Mouse (Mus musculus): ENCODE measurements at regions not wholly inside any gene's neighbourhood (a gene's known extent, or its start where the extent isn't known, plus 50 kb on each side); places are given as distances from the start of the nearest gene placed in this dataset.
"Not testable (repeated sequence)": the region's sequence is repeated elsewhere in the genome, so short reads cannot be mapped to it uniquely, and the experiment has no call there.

- DNase-seq (ENCODE audit: low spot score in 2 of 2) = no peak
Measured at GRCm38 (mm10) chr8:89563544-89563943, 519.6 kb upstream of the Sall1 start.

- no peak for DNase-seq (ENCODE audit: low spot score in 2 of 2)
Measured at GRCm38 (mm10) chr8:89562597-89562996, 518.6 kb upstream of the Sall1 start.

GRCm38 (mm10) chr8:89541231-89541630 is 497.3 kb upstream of the Sall1 start:
- DNase-seq (ENCODE audit: low spot score in 2 of 2) = no peak

- DNase-seq (ENCODE audit: low spot score in 2 of 2) = no peak
Measured at GRCm38 (mm10) chr8:89534605-89535004, 490.6 kb upstream of the Sall1 start.

- no peak for DNase-seq (ENCODE audit: low spot score in 2 of 2)
Measured at GRCm38 (mm10) chr8:89525041-89525440, 481.1 kb upstream of the Sall1 start.

GRCm38 (mm10) chr8:89523336-89523735 is 479.4 kb upstream of the Sall1 start:
- DNase-seq (ENCODE audit: low spot score in 2 of 2) = no peak

GRCm38 (mm10) chr8:89516602-89517001 is 472.6 kb upstream of the Sall1 start:
- DNase-seq (ENCODE audit: low spot score in 2 of 2) = no peak

GRCm38 (mm10) chr8:89514270-89514669 is 470.3 kb upstream of the Sall1 start:
- no peak for DNase-seq (ENCODE audit: low spot score in 2 of 2)

- no peak for DNase-seq (ENCODE audit: low spot score in 2 of 2)
Measured at GRCm38 (mm10) chr8:89507639-89508038, 463.7 kb upstream of the Sall1 start.

- DNase-seq (ENCODE audit: low spot score in 2 of 2) = no peak
Measured at GRCm38 (mm10) chr8:89503545-89504234, 459.7 kb upstream of the Sall1 start.

GRCm38 (mm10) chr8:89503030-89503429 is 459.1 kb upstream of the Sall1 start:
- no peak for DNase-seq (ENCODE audit: low spot score in 2 of 2)

- DNase-seq (ENCODE audit: low spot score in 2 of 2) = no peak
Measured at GRCm38 (mm10) chr8:89501756-89502155, 457.8 kb upstream of the Sall1 start.

GRCm38 (mm10) chr8:89499831-89500230 is 455.9 kb upstream of the Sall1 start:
- DNase-seq (ENCODE audit: low spot score in 2 of 2) = no peak

GRCm38 (mm10) chr8:89498088-89498695 is 454.2 kb upstream of the Sall1 start:
- DNase-seq (ENCODE audit: low spot score in 2 of 2) = no peak

- DNase-seq (ENCODE audit: low spot score in 2 of 2) = no peak
Measured at GRCm38 (mm10) chr8:89492336-89492735, 448.4 kb upstream of the Sall1 start.

GRCm38 (mm10) chr8:89482481-89482880 is 438.5 kb upstream of the Sall1 start:
- not testable (repeated sequence) for DNase-seq (ENCODE audit: low spot score in 2 of 2)

GRCm38 (mm10) chr8:89476930-89477329 is 433.0 kb upstream of the Sall1 start:
- no peak for DNase-seq (ENCODE audit: low spot score in 2 of 2)

- no peak for DNase-seq (ENCODE audit: low spot score in 2 of 2)
Measured at GRCm38 (mm10) chr8:89471116-89471515, 427.2 kb upstream of the Sall1 start.

GRCm38 (mm10) chr8:89468782-89469220 is 424.8 kb upstream of the Sall1 start:
- DNase-seq (ENCODE audit: low spot score in 2 of 2) = no peak

- DNase-seq (ENCODE audit: low spot score in 2 of 2) = no peak
Measured at GRCm38 (mm10) chr8:89465211-89465753, 421.3 kb upstream of the Sall1 start.

GRCm38 (mm10) chr8:89456517-89456916 is 412.6 kb upstream of the Sall1 start:
- DNase-seq (ENCODE audit: low spot score in 2 of 2) = no peak

GRCm38 (mm10) chr8:89455731-89456130 is 411.8 kb upstream of the Sall1 start:
- no peak for DNase-seq (ENCODE audit: low spot score in 2 of 2)

GRCm38 (mm10) chr8:89454197-89454596 is 410.2 kb upstream of the Sall1 start:
- no peak for DNase-seq (ENCODE audit: low spot score in 2 of 2)
